Mouse (Mus musculus) erythroblast, embryonic 14.5 days (primary cell): Measurements from ENCODE around the gene Tamm41. TPM values are rescaled to one million over a fixed set of nuclear protein-coding genes. Genes with fewer than 3 reads are reported as not detected.

ENCODE experiments used
- H3K27me3 ChIP-seq: 2 replicates; pipeline ENCODE4 v1.6.1; 2012; ENCODE audit warnings: inconsistent platforms; ENCODE audit not compliant: control insufficient read depth
- H3K36me3 ChIP-seq: 2 replicates; pipeline ENCODE4 v1.6.1; 2012; ENCODE audit warnings: mild to moderate bottlenecking, inconsistent platforms; ENCODE audit not compliant: control insufficient read depth
- H3K4me1 ChIP-seq: 2 replicates; pipeline ENCODE4 v1.6.1; 2012; ENCODE audit warnings: inconsistent platforms; ENCODE audit not compliant: control insufficient read depth
- H3K4me3 ChIP-seq: replicated peaks from 2 replicates; pipeline ENCODE3; 2012; ENCODE audit warnings: moderate library complexity, mild to moderate bottlenecking, inconsistent platforms
- H3K9me3 ChIP-seq: 2 replicates; pipeline ENCODE4 v1.6.1; 2012; ENCODE audit warnings: low read length, inconsistent platforms, mixed read lengths; ENCODE audit not compliant: control insufficient read depth
- GATA1 ChIP-seq: IDR thresholded peaks from 2 replicates; pipeline ENCODE4 v1.6.1; 2012; ENCODE audit warnings: low read length, inconsistent platforms, mixed read lengths
- TAL1 ChIP-seq: IDR thresholded peaks from 3 replicates; pipeline ENCODE4 v1.6.1; 2012; ENCODE audit warnings: low read length, inconsistent platforms, mixed read lengths
- polyA plus RNA-seq: library from polyadenylated mRNA; stranded (reverse); fragments of >175 nt; gene quantifications from 2 replicates; pipeline ENCODE4 v1.2.3, GENCODE M21; 2012

Tamm41 gene
- polyA plus RNA-seq, 1 experiment, result 1.4 TPM

GRCm38 (mm10) chr6:115006948-115007347 lies 30.7 kb downstream of the Tamm41 start:
- H3K4me3 ChIP-seq, result no peak overlapping the region
- TF ChIP-seq GATA1 (no peak), TAL1 (no peak)
- no peaks in the 10 kb centered on the region for H3K4me1 ChIP-seq
- no peaks in the 10 kb centered on the region for H3K27me3 ChIP-seq
- H3K36me3 ChIP-seq, result peaks cover 45% of the 10 kb centered on the region
- H3K9me3 ChIP-seq, result no peaks in the 10 kb centered on the region

DNA sequence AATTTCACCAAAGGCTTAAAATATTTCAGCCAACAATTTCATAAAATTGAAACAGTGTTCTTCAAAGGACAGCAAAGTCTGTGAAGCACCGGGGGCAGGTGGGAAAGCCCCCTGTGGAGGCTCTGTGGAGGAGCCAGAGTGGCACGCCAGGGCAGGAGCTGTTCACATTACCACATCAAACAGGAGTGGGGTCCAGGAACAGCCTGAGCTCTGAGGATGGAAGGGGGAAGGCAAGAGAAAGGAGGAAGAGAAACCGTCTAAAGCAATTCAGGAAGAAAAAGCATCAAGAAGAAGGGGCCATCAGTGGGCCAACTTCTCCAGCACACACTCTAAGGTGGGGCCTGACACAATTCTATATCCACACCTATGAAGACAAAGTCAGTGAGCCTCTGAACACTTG lies 31.6 kb downstream of the Tamm41 start:
- TF ChIP-seq TAL1, result no peak
- no peak for TF ChIP-seq GATA1
- no peaks in the 10 kb centered on the region for H3K9me3 ChIP-seq
- no peaks in the 10 kb centered on the region for H3K4me1 ChIP-seq
- no peak overlapping the region for H3K4me3 ChIP-seq
- H3K27me3 ChIP-seq, result no peaks in the 10 kb centered on the region
- H3K36me3 ChIP-seq, result peaks cover 37% of the 10 kb centered on the region

DNA sequence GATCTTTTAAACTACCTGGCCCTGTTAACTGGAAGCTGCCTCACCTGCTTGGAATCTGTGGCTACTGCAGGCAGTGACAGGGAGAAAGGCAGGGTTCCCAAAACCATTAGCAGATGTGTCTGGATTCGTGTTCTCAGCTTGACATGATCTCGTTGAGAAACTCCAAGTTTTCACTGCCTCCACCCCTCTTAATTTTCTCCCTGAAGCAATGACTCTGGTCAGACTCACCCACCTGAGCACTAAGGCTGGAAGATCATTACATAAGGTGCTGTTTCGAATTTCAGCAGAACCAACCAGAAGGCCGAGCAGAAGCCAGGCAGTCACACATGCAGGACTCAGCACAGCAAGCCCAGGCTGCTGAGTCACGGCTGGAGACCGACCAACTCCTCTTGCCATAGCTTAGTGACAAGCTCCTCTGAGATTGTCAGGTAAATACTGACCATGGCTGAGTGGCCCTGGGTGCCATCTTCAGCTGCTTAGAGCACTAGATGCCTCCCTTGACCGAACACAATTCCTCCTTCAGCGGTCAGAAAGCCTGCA lies 32.3 kb downstream of the Tamm41 start:
- Histone ChIP-seq H3K9me3 (no peaks in the 10 kb centered on the region), H3K27me3 (no peaks in the 10 kb centered on the region), H3K36me3 (peaks cover 34% of the 10 kb centered on the region), H3K4me3 (no peak overlapping the region), H3K4me1 (no peaks in the 10 kb centered on the region)
- TF ChIP-seq GATA1 (no peak), TAL1 (no peak)

DNA sequence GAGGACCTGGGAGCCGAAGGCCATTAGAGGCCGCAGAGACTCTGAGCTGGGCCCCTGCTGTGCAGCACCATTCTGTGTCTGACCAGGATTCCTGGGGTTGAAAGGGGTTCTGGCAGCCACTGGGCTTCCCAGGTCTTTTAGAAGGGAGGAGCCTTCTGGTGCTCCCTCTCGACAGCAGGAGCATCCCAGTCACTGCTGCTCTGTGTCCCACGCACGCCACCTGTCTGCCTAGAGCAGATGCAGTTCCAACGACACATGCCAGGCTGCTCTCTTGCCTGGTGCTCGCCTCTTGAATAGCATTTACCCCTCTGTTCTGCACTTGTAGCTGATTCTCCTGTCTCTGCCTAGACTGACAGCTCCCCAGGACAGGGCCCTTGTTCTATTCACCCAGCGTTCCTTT lies 33.0 kb downstream of the Tamm41 start:
- Histone ChIP-seq H3K27me3 (no peaks in the 10 kb centered on the region), H3K4me1 (no peaks in the 10 kb centered on the region), H3K36me3 (peaks cover 32% of the 10 kb centered on the region), H3K9me3 (no peaks in the 10 kb centered on the region), H3K4me3 (no peak overlapping the region)
- TF ChIP-seq TAL1 (no peak), GATA1 (no peak)

DNA sequence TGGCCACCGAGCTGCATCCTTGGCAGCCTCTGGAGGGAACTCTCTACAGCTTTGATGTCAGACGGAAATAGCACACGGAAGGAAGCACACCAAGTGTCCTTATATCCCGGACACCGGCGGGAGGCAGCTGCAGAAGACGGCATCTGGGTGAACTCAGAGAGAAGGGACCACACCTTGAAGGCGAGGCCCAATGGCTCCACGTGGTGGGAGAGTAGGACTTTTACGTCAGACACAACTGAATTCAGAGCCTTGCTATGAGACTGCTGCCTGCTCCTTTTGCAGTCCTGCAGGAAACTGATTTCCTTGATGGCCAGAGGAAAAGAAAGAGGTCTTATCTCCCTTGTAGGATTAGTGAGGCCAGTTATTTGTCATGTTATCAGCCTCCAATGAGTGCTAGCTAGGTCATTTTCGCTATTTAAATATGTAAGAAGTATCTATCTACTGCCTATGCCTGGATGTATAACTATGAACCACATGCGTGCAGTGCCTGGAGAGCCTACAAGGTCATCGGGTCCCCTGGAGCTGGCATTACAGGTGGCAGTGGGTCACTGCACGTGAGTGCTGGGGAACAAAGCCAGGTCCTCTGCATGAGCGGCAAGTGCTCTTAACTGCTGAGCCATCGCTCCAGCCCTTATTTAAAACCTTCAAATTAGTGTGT lies 39.2 kb downstream of the Tamm41 start:
- no peaks in the 10 kb centered on the region for H3K4me1 ChIP-seq
- no peak overlapping the region for H3K4me3 ChIP-seq
- no peaks in the 10 kb centered on the region for H3K27me3 ChIP-seq
- peaks cover 13% of the 10 kb centered on the region for H3K36me3 ChIP-seq
- no peaks in the 10 kb centered on the region for H3K9me3 ChIP-seq
- TF ChIP-seq TAL1 (no peak), GATA1 (no peak)

DNA sequence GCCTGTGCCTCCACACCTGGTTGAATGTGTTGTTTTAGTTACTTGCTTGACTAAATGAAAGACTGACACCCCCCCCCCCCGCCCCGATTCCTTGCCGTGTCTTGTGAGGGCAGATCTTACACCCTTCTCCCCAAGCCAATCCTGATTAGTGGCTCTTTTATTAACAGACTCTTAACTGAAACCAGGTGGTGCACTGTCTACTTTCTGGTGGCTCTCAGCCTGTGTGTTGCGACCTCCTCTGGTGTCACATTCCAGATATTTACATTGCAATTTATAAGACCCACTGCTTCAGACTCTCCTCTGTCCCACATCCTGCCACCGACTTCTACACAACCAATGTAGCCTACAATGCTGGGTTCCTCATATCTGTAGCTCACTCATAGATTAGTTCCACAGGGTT lies 40.2 kb downstream of the Tamm41 start:
- no peaks in the 10 kb centered on the region for H3K4me1 ChIP-seq
- no peak overlapping the region for H3K4me3 ChIP-seq
- H3K36me3 ChIP-seq, result peaks cover 9% of the 10 kb centered on the region
- no peak for TF ChIP-seq TAL1
- no peak for TF ChIP-seq GATA1
- H3K9me3 ChIP-seq, result no peaks in the 10 kb centered on the region
- no peaks in the 10 kb centered on the region for H3K27me3 ChIP-seq

DNA sequence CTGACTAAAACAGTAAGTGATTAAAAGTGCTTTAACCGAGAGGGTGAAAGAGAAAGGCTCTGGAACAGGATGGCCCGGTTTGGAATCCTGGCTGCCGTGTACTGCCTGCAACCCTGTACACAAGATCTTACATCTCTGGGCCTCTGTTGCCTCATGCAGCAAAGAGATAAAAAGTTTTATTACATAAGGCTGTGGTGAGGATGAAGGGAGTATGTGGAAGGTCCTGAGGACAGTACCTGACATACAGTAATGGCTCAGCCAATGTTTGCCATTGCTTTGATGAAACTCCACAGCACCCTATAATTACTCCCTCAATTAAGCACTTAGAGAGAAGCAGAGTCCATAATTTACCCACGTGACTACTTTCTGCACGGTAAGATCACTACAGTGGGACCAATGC lies 40.8 kb downstream of the Tamm41 start:
- no peaks in the 10 kb centered on the region for H3K9me3 ChIP-seq
- no peak overlapping the region for H3K4me3 ChIP-seq
- no peaks in the 10 kb centered on the region for H3K27me3 ChIP-seq
- H3K36me3 ChIP-seq, result peaks cover 9% of the 10 kb centered on the region
- TF ChIP-seq TAL1, result no peak
- no peak for TF ChIP-seq GATA1
- no peaks in the 10 kb centered on the region for H3K4me1 ChIP-seq

DNA sequence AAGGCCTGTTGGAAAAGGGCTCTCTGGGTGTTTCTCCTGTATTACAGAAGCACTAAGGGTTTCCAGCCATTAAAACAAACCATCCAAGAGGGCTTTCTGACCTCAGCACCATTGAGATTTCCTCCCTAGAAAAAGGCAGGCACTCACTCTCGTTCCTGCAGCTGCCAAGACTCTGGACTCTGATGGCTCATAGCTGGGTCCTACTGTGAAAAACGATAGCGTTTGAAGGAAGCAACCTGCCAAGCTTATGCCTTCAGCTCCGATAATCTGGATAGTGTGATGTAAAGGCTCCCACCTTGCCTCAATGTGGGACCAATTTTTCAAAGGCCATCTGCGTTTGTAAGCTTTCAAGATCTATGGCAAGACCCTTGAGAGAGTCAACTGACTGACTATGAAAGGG lies 43.6 kb downstream of the Tamm41 start:
- H3K4me1 ChIP-seq, result no peaks in the 10 kb centered on the region
- no peaks in the 10 kb centered on the region for H3K36me3 ChIP-seq
- TF ChIP-seq GATA1, result no peak
- TF ChIP-seq TAL1, result no peak
- H3K27me3 ChIP-seq, result no peaks in the 10 kb centered on the region
- no peaks in the 10 kb centered on the region for H3K9me3 ChIP-seq
- no peak overlapping the region for H3K4me3 ChIP-seq

- Histone ChIP-seq H3K4me3 (no peak overlapping the region), H3K9me3 (no peaks in the 10 kb centered on the region), H3K27me3 (no peaks in the 10 kb centered on the region), H3K4me1 (no peaks in the 10 kb centered on the region), H3K36me3 (no peaks in the 10 kb centered on the region)
- TF ChIP-seq GATA1, result no peak
- TF ChIP-seq TAL1, result no peak
These were observed 44.0 kb downstream of the Tamm41 start for GRCm38 (mm10) chr6:114993659-114994058.

DNA sequence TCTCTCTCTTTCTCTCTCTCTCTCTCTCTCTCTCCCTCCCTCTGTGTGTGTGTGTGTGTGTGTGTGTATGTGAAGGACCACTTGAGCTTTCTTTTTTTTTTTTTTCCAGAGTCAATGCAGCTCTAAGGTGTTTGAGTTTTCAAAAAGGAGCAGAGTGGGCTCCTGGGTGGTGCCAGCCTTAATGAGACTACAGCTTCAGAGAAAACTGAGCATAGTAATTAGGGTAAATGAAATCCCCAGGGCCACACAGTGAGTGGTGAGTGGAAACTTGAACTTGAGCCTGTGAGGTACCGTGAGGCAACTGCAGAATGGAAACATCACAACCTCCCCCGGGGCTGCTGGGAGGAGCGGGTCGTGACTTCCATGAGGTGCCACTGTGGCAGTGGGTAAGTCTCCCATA lies 45.8 kb downstream of the Tamm41 start:
- Histone ChIP-seq H3K4me1 (no peaks in the 10 kb centered on the region), H3K9me3 (no peaks in the 10 kb centered on the region), H3K36me3 (no peaks in the 10 kb centered on the region), H3K27me3 (no peaks in the 10 kb centered on the region), H3K4me3 (no peak overlapping the region)
- TF ChIP-seq TAL1 (no peak), GATA1 (no peak)
